Mouse (Mus musculus) kidney, adult 18-20 months (tissue): ENCODE measurements around the gene Hmg20a.

Experiments used
- DNase-seq: peaks from one replicate; pipeline ENCODE4 v3.0.0; 2021

Hmg20a gene

GRCm38 (mm10) chr9:56451570-56451969 is 33.2 kb downstream of the Hmg20a start:
- DNase-seq: no peak

- no peak for DNase-seq
These were observed 34.8 kb downstream of the Hmg20a start for GRCm38 (mm10) chr9:56453038-56453815.

- DNase-seq: no peak
These were observed 38.0 kb downstream of the Hmg20a start for GRCm38 (mm10) chr9:56456426-56456825.

- no peak for DNase-seq
These were observed 42.6 kb downstream of the Hmg20a start for GRCm38 (mm10) chr9:56460987-56461386.

GRCm38 (mm10) chr9:56462606-56463005 is 44.2 kb downstream of the Hmg20a start:
- no peak for DNase-seq

- DNase-seq: no peak
These were observed 44.6 kb downstream of the Hmg20a start for GRCm38 (mm10) chr9:56463046-56463445.

GRCm38 (mm10) chr9:56463686-56464515 is 45.5 kb downstream of the Hmg20a start:
- DNase-seq: peak; percentile 13

- DNase-seq: peak; percentile 33
These were observed 46.6 kb downstream of the Hmg20a start for GRCm38 (mm10) chr9:56464863-56465654.

GRCm38 (mm10) chr9:56466251-56466650 is 47.8 kb downstream of the Hmg20a start:
- DNase-seq: no peak

- no peak for DNase-seq
These were observed 51.2 kb downstream of the Hmg20a start for GRCm38 (mm10) chr9:56469656-56470055.

GRCm38 (mm10) chr9:56470291-56470690 is 51.9 kb downstream of the Hmg20a start:
- no peak for DNase-seq

GRCm38 (mm10) chr9:56478975-56479647 is 60.7 kb downstream of the Hmg20a start:
- DNase-seq: no peak

- no peak for DNase-seq
These were observed 64.2 kb downstream of the Hmg20a start for GRCm38 (mm10) chr9:56482623-56483022.

GRCm38 (mm10) chr9:56485423-56485822 is 67.0 kb downstream of the Hmg20a start:
- DNase-seq: no peak

- DNase-seq: no peak
These were observed 67.7 kb downstream of the Hmg20a start for GRCm38 (mm10) chr9:56486158-56486557.

- DNase-seq: no peak
These were observed 69.2 kb downstream of the Hmg20a start for GRCm38 (mm10) chr9:56487651-56488050.

- no peak for DNase-seq
These were observed 74.0 kb downstream of the Hmg20a start for GRCm38 (mm10) chr9:56492391-56492790.

GRCm38 (mm10) chr9:56492916-56493315 is 74.5 kb downstream of the Hmg20a start:
- DNase-seq: no peak

GRCm38 (mm10) chr9:56495088-56495487 is 76.7 kb downstream of the Hmg20a start:
- no peak for DNase-seq

- DNase-seq: no peak
These were observed 77.4 kb downstream of the Hmg20a start for GRCm38 (mm10) chr9:56495795-56496232.

- no peak for DNase-seq
These were observed 78.2 kb downstream of the Hmg20a start for GRCm38 (mm10) chr9:56496567-56496966.

- peak; percentile 75 for DNase-seq
These were observed 78.9 kb downstream of the Hmg20a start for GRCm38 (mm10) chr9:56497181-56497864.
